Mouse (Mus musculus): ENCODE results near the gene Tcp11. TPM values are rescaled to one million over a fixed set of nuclear protein-coding genes. Genes with fewer than 3 reads are reported as not detected.

The Tcp11 gene
- 0.31 and 0.45 TPM in 2 replicates for polyA plus RNA-seq (2014; fragmentation: Nextera tagmentation; extraction: Ambion mirVana)

- Histone ChIP-seq H3K4me2 (ENCODE audit: low read length) (peak within 1 kb of the TSS; percentile 100), H3K27ac (replicated peaks in 1 of 2; ENCODE audit: control insufficient read depth in 1 of 2, insufficient read depth in 1 of 2, low read depth in 2 of 2, low read length in 2 of 2) (no peak within 1 kb of the TSS), H3K4me3 (ENCODE audit: control insufficient read depth in 1 of 2, insufficient read depth in 1 of 2, low read depth in 1 of 2, low read length in 2 of 2) (peak within 1 kb of the TSS; percentile 51 to 61), H3K9ac (ENCODE audit: low read length) (peak within 1 kb of the TSS; percentile 72), H3K9me3 (ENCODE audit: control insufficient read depth, low read length) (no peaks in the 10 kb centered on the region), H3K27me3 (ENCODE audit: control insufficient read depth, insufficient read depth, low read length) (no peaks in the 10 kb centered on the region; the same call in 1 of the 2 replicates), H3K36me3 (ENCODE audit: control insufficient read depth, insufficient read depth, low read length) (no peaks in the 10 kb centered on the region), H3K4me1 (ENCODE audit: control insufficient read depth in 2 of 2, insufficient read depth in 2 of 2, low read length in 2 of 2) (peaks cover 0 to 9% of the 10 kb centered on the region in 2 experiments; a peak in 1 of 4 replicates)
- peak; percentile 40; the same call in 1 of the 2 replicates for ATAC-seq (ENCODE audit: insufficient number of reproducible peaks, insufficient read depth, low FRiP score, low read depth)
- WGBS = 2% methylated on average over 45 of the region's 57 CpGs
Observed at GRCm38 (mm10) chr17:28080045-28080816, at the start of gene Tcp11. Gene Tcp11, minus strand, starts transcription at chr17:28080639.

- 86% methylated on average over 5 of the region's 5 CpGs for WGBS
- Histone ChIP-seq H3K27ac (replicated peaks in 1 of 2; ENCODE audit: control insufficient read depth in 1 of 2, insufficient read depth in 1 of 2, low read depth in 2 of 2, low read length in 2 of 2) (no peak overlapping the region), H3K4me2 (ENCODE audit: low read length) (no peak overlapping the region), H3K9me3 (ENCODE audit: control insufficient read depth, low read length) (no peaks in the 10 kb centered on the region), H3K4me3 (ENCODE audit: control insufficient read depth in 1 of 2, insufficient read depth in 1 of 2, low read depth in 1 of 2, low read length in 2 of 2) (no peak overlapping the region), H3K36me3 (ENCODE audit: control insufficient read depth, insufficient read depth, low read length) (no peaks in the 10 kb centered on the region), H3K4me1 (ENCODE audit: control insufficient read depth in 2 of 2, insufficient read depth in 2 of 2, low read length in 2 of 2) (no peaks in the 10 kb centered on the region; a peak in 1 of 4 replicates), H3K27me3 (ENCODE audit: control insufficient read depth, insufficient read depth, low read length) (0 out of 2 replicates have a peak, but pooled peaks cover 3% of the 10 kb centered on the region), H3K9ac (ENCODE audit: low read length) (no peak overlapping the region)
- no peak for ATAC-seq (ENCODE audit: insufficient number of reproducible peaks, insufficient read depth, low FRiP score, low read depth)
Observed at GRCm38 (mm10) chr17:28129796-28130195, 49.4 kb upstream of the Tcp11 start.

- no peak overlapping the region for H3K4me2 ChIP-seq (ENCODE audit: low read length)
- no peak for ATAC-seq (ENCODE audit: insufficient number of reproducible peaks, insufficient read depth, low FRiP score, low read depth)
- H3K27ac ChIP-seq (replicated peaks in 1 of 2; ENCODE audit: control insufficient read depth in 1 of 2, insufficient read depth in 1 of 2, low read depth in 2 of 2, low read length in 2 of 2) = no peak overlapping the region
- no peaks in the 10 kb centered on the region for H3K36me3 ChIP-seq (ENCODE audit: control insufficient read depth, insufficient read depth, low read length)
- no peaks in the 10 kb centered on the region for H3K9me3 ChIP-seq (ENCODE audit: control insufficient read depth, low read length)
- WGBS = 59% methylated on average over 8 of the region's 8 CpGs
- no peak overlapping the region for H3K9ac ChIP-seq (ENCODE audit: low read length)
- no peaks in the 10 kb centered on the region for H3K27me3 ChIP-seq (ENCODE audit: control insufficient read depth, insufficient read depth, low read length)
- no peaks in the 10 kb centered on the region for H3K4me1 ChIP-seq (ENCODE audit: control insufficient read depth in 2 of 2, insufficient read depth in 2 of 2, low read length in 2 of 2)
- no peak overlapping the region for H3K4me3 ChIP-seq (ENCODE audit: control insufficient read depth in 1 of 2, insufficient read depth in 1 of 2, low read depth in 1 of 2, low read length in 2 of 2)
Observed at GRCm38 (mm10) chr17:28124368-28124767, 43.9 kb upstream of the Tcp11 start.

GRCm38 (mm10) chr17:28123627-28124026 lies 43.2 kb upstream of the Tcp11 start:
- Histone ChIP-seq H3K27ac (replicated peaks in 1 of 2; ENCODE audit: control insufficient read depth in 1 of 2, insufficient read depth in 1 of 2, low read depth in 2 of 2, low read length in 2 of 2) (no peak overlapping the region), H3K4me2 (ENCODE audit: low read length) (no peak overlapping the region), H3K9ac (ENCODE audit: low read length) (no peak overlapping the region), H3K36me3 (ENCODE audit: control insufficient read depth, insufficient read depth, low read length) (no peaks in the 10 kb centered on the region), H3K4me1 (ENCODE audit: control insufficient read depth in 2 of 2, insufficient read depth in 2 of 2, low read length in 2 of 2) (no peaks in the 10 kb centered on the region), H3K4me3 (ENCODE audit: control insufficient read depth in 1 of 2, insufficient read depth in 1 of 2, low read depth in 1 of 2, low read length in 2 of 2) (no peak overlapping the region), H3K27me3 (ENCODE audit: control insufficient read depth, insufficient read depth, low read length) (no peaks in the 10 kb centered on the region), H3K9me3 (ENCODE audit: control insufficient read depth, low read length) (no peaks in the 10 kb centered on the region)
- 55% methylated on average over 7 of the region's 7 CpGs for WGBS
- ATAC-seq (ENCODE audit: insufficient number of reproducible peaks, insufficient read depth, low FRiP score, low read depth) = no peak

- no peaks in the 10 kb centered on the region for H3K9me3 ChIP-seq (ENCODE audit: control insufficient read depth, low read length)
- 0 out of 2 replicates have a peak overlapping the region, but pooled peaks have one; percentile 25 for H3K9ac ChIP-seq (ENCODE audit: low read length)
- WGBS = 68% methylated on average over 13 of the region's 13 CpGs
Observed at GRCm38 (mm10) chr17:28122949-28123348, 42.5 kb upstream of the Tcp11 start.

GRCm38 (mm10) chr17:28120460-28120859 lies 40.0 kb upstream of the Tcp11 start:
- WGBS = 85% methylated on average over 5 of the region's 5 CpGs

More at GRCm38 (mm10) chr17:28122949-28123348, 42.5 kb upstream of the Tcp11 start:
- ATAC-seq (ENCODE audit: insufficient number of reproducible peaks, insufficient read depth, low FRiP score, low read depth) = no peak
- H3K36me3 ChIP-seq (ENCODE audit: control insufficient read depth, insufficient read depth, low read length) = no peaks in the 10 kb centered on the region
- H3K4me2 ChIP-seq (ENCODE audit: low read length) = no peak overlapping the region
- H3K27ac ChIP-seq (replicated peaks in 1 of 2; ENCODE audit: control insufficient read depth in 1 of 2, insufficient read depth in 1 of 2, low read depth in 2 of 2, low read length in 2 of 2) = no peak overlapping the region
- no peak overlapping the region for H3K4me3 ChIP-seq (ENCODE audit: control insufficient read depth in 1 of 2, insufficient read depth in 1 of 2, low read depth in 1 of 2, low read length in 2 of 2)
- H3K4me1 ChIP-seq (ENCODE audit: control insufficient read depth in 2 of 2, insufficient read depth in 2 of 2, low read length in 2 of 2) = peaks cover 2 to 3% of the 10 kb centered on the region in 2 experiments; a peak in 3 of 4 replicates
- H3K27me3 ChIP-seq (ENCODE audit: control insufficient read depth, insufficient read depth, low read length) = no peaks in the 10 kb centered on the region

GRCm38 (mm10) chr17:28117451-28118209 lies 37.2 kb upstream of the Tcp11 start:
- Histone ChIP-seq H3K9ac (ENCODE audit: low read length) (peak overlapping the region; percentile 38; the same call in 1 of the 2 replicates), H3K4me2 (ENCODE audit: low read length) (peak overlapping the region; percentile 37), H3K9me3 (ENCODE audit: control insufficient read depth, low read length) (no peaks in the 10 kb centered on the region), H3K27me3 (ENCODE audit: control insufficient read depth, insufficient read depth, low read length) (no peaks in the 10 kb centered on the region), H3K4me3 (ENCODE audit: control insufficient read depth in 1 of 2, insufficient read depth in 1 of 2, low read depth in 1 of 2, low read length in 2 of 2) (no peak overlapping the region), H3K4me1 (ENCODE audit: control insufficient read depth in 2 of 2, insufficient read depth in 2 of 2, low read length in 2 of 2) (peaks cover 7 to 9% of the 10 kb centered on the region in 2 experiments; a peak in 3 of 4 replicates), H3K27ac (replicated peaks in 1 of 2; ENCODE audit: control insufficient read depth in 1 of 2, insufficient read depth in 1 of 2, low read depth in 2 of 2, low read length in 2 of 2) (peak overlapping the region; percentile 49 to 75), H3K36me3 (ENCODE audit: control insufficient read depth, insufficient read depth, low read length) (no peaks in the 10 kb centered on the region)
- ATAC-seq (ENCODE audit: insufficient number of reproducible peaks, insufficient read depth, low FRiP score, low read depth) = peak; percentile 33; the same call in 1 of the 2 replicates
- 21% methylated on average over 19 of the region's 19 CpGs for WGBS

More at GRCm38 (mm10) chr17:28120460-28120859, 40.0 kb upstream of the Tcp11 start:
- Histone ChIP-seq H3K4me2 (ENCODE audit: low read length) (no peak overlapping the region), H3K27me3 (ENCODE audit: control insufficient read depth, insufficient read depth, low read length) (no peaks in the 10 kb centered on the region), H3K4me1 (ENCODE audit: control insufficient read depth in 2 of 2, insufficient read depth in 2 of 2, low read length in 2 of 2) (peaks cover 7% of the 10 kb centered on the region in 2 experiments; a peak in 3 of 4 replicates), H3K27ac (replicated peaks in 1 of 2; ENCODE audit: control insufficient read depth in 1 of 2, insufficient read depth in 1 of 2, low read depth in 2 of 2, low read length in 2 of 2) (no peak overlapping the region), H3K4me3 (ENCODE audit: control insufficient read depth in 1 of 2, insufficient read depth in 1 of 2, low read depth in 1 of 2, low read length in 2 of 2) (no peak overlapping the region), H3K36me3 (ENCODE audit: control insufficient read depth, insufficient read depth, low read length) (no peaks in the 10 kb centered on the region), H3K9ac (ENCODE audit: low read length) (no peak overlapping the region), H3K9me3 (ENCODE audit: control insufficient read depth, low read length) (no peaks in the 10 kb centered on the region)
- no peak for ATAC-seq (ENCODE audit: insufficient number of reproducible peaks, insufficient read depth, low FRiP score, low read depth)

Data from heart, embryonic 14.5 days (tissue).